Mouse (Mus musculus) myocyte (in vitro differentiated cells): ENCODE data around the gene Mfsd6l.

Source experiments
- POLR2A ChIP-seq: IDR thresholded peaks from one replicate; pipeline ENCODE4 v1.6.1; 2011; ENCODE audit warnings: low read depth, mild to moderate bottlenecking, control low read depth, moderate library complexity; ENCODE audit not compliant: insufficient read length
- TCF12 ChIP-seq: IDR thresholded peaks from one replicate; pipeline ENCODE4 v1.6.1; 2011; ENCODE audit warnings: mild to moderate bottlenecking, control low read depth; ENCODE audit not compliant: poor library complexity, insufficient read depth, severe bottlenecking
- USF1 ChIP-seq: IDR thresholded peaks from one replicate; pipeline ENCODE4 v1.6.1; 2011; ENCODE audit warnings: low read depth, mild to moderate bottlenecking, control low read depth, moderate library complexity

DNA sequence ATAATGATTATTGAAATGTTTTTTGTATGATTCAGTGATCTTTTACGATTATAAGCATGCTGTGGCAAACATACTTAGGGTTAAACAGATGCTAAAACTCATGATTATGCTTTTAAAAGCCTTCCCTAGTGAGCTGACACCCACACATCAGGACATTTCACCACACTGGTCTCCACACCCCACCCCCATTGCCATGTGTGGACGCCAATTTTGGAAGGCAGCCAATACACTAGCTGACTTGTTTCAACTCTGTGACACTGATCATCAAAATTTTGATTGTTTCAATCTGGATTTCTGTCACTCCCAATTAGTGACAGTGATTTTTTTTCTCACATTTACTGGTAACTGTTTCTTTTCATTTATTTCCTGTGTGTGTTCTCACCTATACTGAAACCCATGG is 8.5 kb upstream of the Mfsd6l start:
- TF ChIP-seq USF1: no peak
- no peak for TF ChIP-seq TCF12
- TF ChIP-seq POLR2A: no peak
